Mouse (Mus musculus) midbrain, embryonic 11.5 days (tissue): ENCODE measurements at regions not wholly inside any gene's neighbourhood (a gene's known extent, or its start where the extent isn't known, plus 50 kb on each side); places are given as distances from the start of the nearest gene placed in this dataset.

ENCODE experiments used
- ATAC-seq: fragments of 200-750 bp; cut with Nextera tagmentation; 2 replicates; pipeline ENCODE4 v1.8.0; 2017; ENCODE audit warnings: moderate TSS enrichment, moderate library complexity; ENCODE audit not compliant: low FRiP score
- DNase-seq: peaks from one replicate; pipeline ENCODE4 v3.0.0; 2015; ENCODE audit warnings: low spot score; ENCODE audit errors: missing footprints
- H3K27ac ChIP-seq: fragments of 300-500 bp; sonication (generic); 2 replicates; pipeline ENCODE4 v1.5.1; 2014; ENCODE audit warnings: low read depth, low read length
- H3K27me3 ChIP-seq: fragments of 300-500 bp; sonication (generic); 2 replicates; pipeline ENCODE4 v1.6.1; 2014; ENCODE audit warnings: mild to moderate bottlenecking, low read length, moderate library complexity, mixed read lengths; ENCODE audit not compliant: control insufficient read depth, insufficient read depth
- H3K36me3 ChIP-seq: fragments of 300-500 bp; sonication (generic); 2 replicates; pipeline ENCODE4 v1.6.1; 2014; ENCODE audit warnings: mild to moderate bottlenecking, low read length, moderate library complexity, mixed read lengths; ENCODE audit not compliant: control insufficient read depth, insufficient read depth
- H3K4me1 ChIP-seq: fragments of 300-500 bp; sonication (generic); 2 replicates; pipeline ENCODE4 v1.6.1; 2014; ENCODE audit warnings: low read length; ENCODE audit not compliant: control insufficient read depth, insufficient read depth
- H3K4me2 ChIP-seq: fragments of 300-500 bp; sonication (generic); 2 replicates; pipeline ENCODE4 v1.6.1; 2014; ENCODE audit warnings: mild to moderate bottlenecking, moderate library complexity
- H3K4me3 ChIP-seq: fragments of 300-500 bp; sonication (generic); 2 replicates; pipeline ENCODE4 v1.5.1; 2014; ENCODE audit warnings: low read depth, low read length
- H3K9ac ChIP-seq: fragments of 300-500 bp; sonication (generic); 2 replicates; pipeline ENCODE4 v1.6.1; 2014; ENCODE audit warnings: low read length
- H3K9me3 ChIP-seq: fragments of 300-500 bp; sonication (generic); 2 replicates; pipeline ENCODE4 v1.6.1; 2016; ENCODE audit warnings: low read length; ENCODE audit not compliant: control insufficient read depth
- WGBS: fragments of 180-500 bp; shearing (Covaris S2); extraction: QIAGEN DNeasy Blood & Tissue Kit; methylation state at CpG from one replicate; pipeline ENCODE4 v1.1.7; 2014; 5-methylcytosine and 5-hydroxymethylcytosine counted together

DNA sequence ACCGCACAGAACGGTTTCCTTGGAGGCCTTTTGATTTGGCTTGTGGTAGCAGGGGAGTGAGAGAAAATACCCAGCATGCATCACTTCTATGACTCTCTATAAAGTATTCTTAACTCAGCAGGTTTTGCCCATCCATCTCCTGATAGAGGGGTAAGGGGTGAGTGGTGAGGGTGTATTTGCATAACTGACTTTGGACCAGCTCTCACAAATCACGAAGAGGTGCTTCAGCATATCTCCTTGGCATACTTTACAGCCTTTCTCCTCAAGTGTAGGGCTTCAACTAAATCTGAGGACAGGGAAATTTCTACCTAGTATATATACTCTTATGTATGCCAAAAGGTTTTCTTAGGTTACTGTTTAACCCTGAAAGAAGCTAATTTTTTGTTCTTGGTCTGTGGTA, 273.4 kb downstream of the Tdrd3 start:
- 90% methylated on average over 3 of the region's 3 CpGs for WGBS
- H3K4me1 ChIP-seq: no peaks in the 10 kb centered on the region
- no peak overlapping the region for H3K4me3 ChIP-seq
- no peaks in the 10 kb centered on the region for H3K36me3 ChIP-seq
- no peak overlapping the region for H3K27ac ChIP-seq
- H3K4me2 ChIP-seq: no peak overlapping the region
- H3K27me3 ChIP-seq: no peaks in the 10 kb centered on the region
- DNase-seq (no peak), ATAC-seq (no peak)
- H3K9me3 ChIP-seq: no peaks in the 10 kb centered on the region
- H3K9ac ChIP-seq: no peak overlapping the region

DNA sequence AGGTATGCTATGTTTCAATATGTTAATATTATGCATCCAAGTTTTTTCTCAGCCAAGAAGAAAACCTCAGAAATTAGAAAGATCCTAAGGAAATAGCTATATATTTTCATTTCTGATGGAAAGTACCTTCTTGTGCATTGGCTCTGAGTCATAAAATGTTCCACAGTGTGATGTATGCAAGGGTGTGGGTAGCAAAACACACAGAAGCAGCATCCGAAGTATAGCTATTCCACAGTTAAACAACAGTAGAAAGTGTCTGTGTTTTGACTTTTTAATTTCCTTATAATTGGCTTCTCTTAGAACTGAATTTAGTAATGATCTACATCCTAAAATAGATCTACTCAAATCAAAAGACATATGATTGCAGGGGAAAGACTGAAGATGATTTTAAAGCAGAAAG, 320.0 kb downstream of the Tdrd3 start:
- Histone ChIP-seq H3K9ac (no peak overlapping the region), H3K27ac (no peak overlapping the region), H3K4me1 (no peaks in the 10 kb centered on the region), H3K4me2 (no peak overlapping the region), H3K9me3 (no peaks in the 10 kb centered on the region), H3K4me3 (no peak overlapping the region), H3K27me3 (no peaks in the 10 kb centered on the region), H3K36me3 (no peaks in the 10 kb centered on the region)
- ATAC-seq (no peak), DNase-seq (no peak)
- WGBS: 92% methylated on average over 1 of the region's 1 CpGs

- DNase-seq: peak; percentile 78
- H3K4me1 ChIP-seq: 0 out of 2 replicates have a peak, but pooled peaks cover 2% of the 10 kb centered on the region
- peak; percentile 34 for ATAC-seq
- H3K9ac ChIP-seq: no peak overlapping the region
- H3K4me2 ChIP-seq: no peak overlapping the region
- H3K4me3 ChIP-seq: no peak overlapping the region
- no peaks in the 10 kb centered on the region for H3K9me3 ChIP-seq
- WGBS: 52% methylated on average over 8 of the region's 8 CpGs
- H3K36me3 ChIP-seq: no peaks in the 10 kb centered on the region
- H3K27ac ChIP-seq: no peak overlapping the region
- no peaks in the 10 kb centered on the region for H3K27me3 ChIP-seq
Measured at GRCm38 (mm10) chr14:87745524-87745923, 329.1 kb downstream of the Tdrd3 start.

DNA sequence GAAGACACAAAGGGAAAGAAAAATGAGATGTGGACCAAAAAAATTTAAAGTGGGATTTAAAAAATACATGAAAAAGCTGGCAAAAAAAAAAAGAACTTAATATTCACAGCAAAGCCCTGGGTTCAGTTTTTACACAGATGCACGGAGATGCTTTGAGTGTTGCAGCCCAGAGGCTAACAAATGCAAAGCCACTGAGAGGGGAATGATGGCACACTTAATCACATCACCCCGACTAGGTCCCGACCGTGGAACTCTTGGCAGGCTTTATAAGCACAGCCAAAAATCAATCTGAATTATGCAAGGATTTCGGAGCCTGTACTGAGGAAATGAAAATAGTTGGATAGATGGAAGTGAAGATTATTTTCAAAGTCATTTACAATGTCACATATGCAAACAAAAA, 329.6 kb downstream of the Tdrd3 start:
- Histone ChIP-seq H3K27ac (no peak overlapping the region), H3K4me3 (no peak overlapping the region), H3K9ac (no peak overlapping the region), H3K4me1 (0 out of 2 replicates have a peak, but pooled peaks cover 2% of the 10 kb centered on the region), H3K36me3 (no peaks in the 10 kb centered on the region), H3K4me2 (no peak overlapping the region), H3K9me3 (no peaks in the 10 kb centered on the region), H3K27me3 (no peaks in the 10 kb centered on the region)
- ATAC-seq: peak; percentile 49; the same call in 1 of the 2 replicates
- no peak for DNase-seq
- WGBS: 43% methylated on average over 5 of the region's 5 CpGs

DNA sequence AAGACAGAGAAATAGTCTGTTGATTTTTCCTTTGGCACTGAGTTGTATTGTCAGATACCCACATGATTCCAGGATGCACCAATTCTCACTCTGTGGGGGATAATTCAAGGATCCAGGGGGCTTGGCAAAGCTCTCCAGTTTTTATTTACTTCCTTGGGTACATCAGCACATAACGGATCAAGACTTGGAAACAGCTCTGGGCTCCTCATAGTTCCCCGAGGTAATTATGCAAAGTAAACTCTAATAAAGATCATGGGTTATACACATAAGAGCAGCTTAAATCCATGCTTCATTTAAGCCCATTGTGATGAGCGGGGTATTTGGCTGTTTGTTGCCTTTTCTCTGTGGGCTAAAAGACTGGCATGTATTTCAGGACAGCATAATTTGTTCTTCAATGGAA, 332.6 kb downstream of the Tdrd3 start:
- Histone ChIP-seq H3K4me2 (no peak overlapping the region), H3K36me3 (no peaks in the 10 kb centered on the region), H3K27me3 (no peaks in the 10 kb centered on the region), H3K9me3 (no peaks in the 10 kb centered on the region), H3K4me1 (0 out of 2 replicates have a peak, but pooled peaks cover 2% of the 10 kb centered on the region), H3K27ac (no peak overlapping the region), H3K4me3 (no peak overlapping the region), H3K9ac (no peak overlapping the region)
- peak; percentile 53; the same call in 1 of the 2 replicates for ATAC-seq
- 36% methylated on average over 3 of the region's 3 CpGs for WGBS
- no peak for DNase-seq

DNA sequence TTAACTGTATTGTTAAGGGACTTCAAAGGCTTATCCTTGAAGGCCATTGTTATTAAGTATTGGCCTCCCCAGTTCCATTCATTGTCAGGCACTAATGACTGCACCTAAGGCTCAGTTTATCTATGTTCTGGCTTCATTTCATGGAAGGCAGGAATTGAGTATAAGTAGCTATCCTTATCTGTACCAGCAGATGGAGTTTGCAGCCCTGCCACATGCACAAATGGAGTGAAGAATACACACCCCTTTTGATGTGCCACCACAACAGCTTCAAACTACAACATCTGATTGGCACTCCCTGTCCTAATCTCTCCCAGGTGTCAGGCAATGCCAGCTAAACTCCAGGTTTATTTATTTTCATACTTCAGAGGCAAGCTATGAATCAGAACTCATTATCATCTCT, 333.3 kb downstream of the Tdrd3 start:
- ATAC-seq (no peak), DNase-seq (no peak)
- Histone ChIP-seq H3K4me2 (no peak overlapping the region), H3K27me3 (no peaks in the 10 kb centered on the region), H3K36me3 (no peaks in the 10 kb centered on the region), H3K9me3 (no peaks in the 10 kb centered on the region), H3K4me1 (0 out of 2 replicates have a peak, but pooled peaks cover 2% of the 10 kb centered on the region), H3K9ac (no peak overlapping the region), H3K4me3 (no peak overlapping the region), H3K27ac (no peak overlapping the region)

DNA sequence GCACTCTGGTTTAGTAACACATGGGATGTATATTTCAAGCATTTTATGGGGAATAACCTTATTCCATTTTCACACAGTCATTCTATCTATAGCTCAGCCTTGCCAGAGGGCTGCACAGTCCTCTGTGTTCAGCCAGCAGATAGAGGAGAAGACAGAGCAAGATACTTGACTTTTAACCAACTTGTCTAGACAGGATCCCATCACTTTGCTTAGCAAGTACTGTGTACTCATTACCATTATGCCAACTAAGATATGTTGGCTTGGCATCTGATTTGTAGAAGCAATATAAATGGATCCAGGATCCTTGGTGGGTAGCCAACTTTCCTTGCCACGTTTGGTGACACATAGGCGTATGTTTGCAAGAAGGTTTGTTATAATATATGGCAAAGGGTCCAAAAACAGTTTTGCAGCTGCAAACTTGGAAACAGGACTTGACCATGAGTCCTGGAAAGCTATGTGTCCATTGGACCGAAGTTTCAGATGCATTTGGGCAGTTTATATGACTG, 334.3 kb downstream of the Tdrd3 start:
- H3K27ac ChIP-seq: no peak overlapping the region
- no peaks in the 10 kb centered on the region for H3K27me3 ChIP-seq
- H3K9ac ChIP-seq: no peak overlapping the region
- H3K36me3 ChIP-seq: no peaks in the 10 kb centered on the region
- H3K9me3 ChIP-seq: no peaks in the 10 kb centered on the region
- 83% methylated on average over 3 of the region's 3 CpGs for WGBS
- H3K4me1 ChIP-seq: no peaks in the 10 kb centered on the region
- no peak for DNase-seq
- no peak overlapping the region for H3K4me3 ChIP-seq
- no peak overlapping the region for H3K4me2 ChIP-seq
- ATAC-seq: no peak

GRCm38 (mm10) chr14:87754744-87755143, 338.3 kb downstream of the Tdrd3 start:
- no peaks in the 10 kb centered on the region for H3K4me1 ChIP-seq
- DNase-seq (no peak), ATAC-seq (peak; percentile 64; the same call in 1 of the 2 replicates)
- H3K27ac ChIP-seq: no peak overlapping the region
- whole genome bisulfite sequencing: 64% methylated on average over 4 of the region's 4 CpGs
- no peak overlapping the region for H3K9ac ChIP-seq
- no peaks in the 10 kb centered on the region for H3K27me3 ChIP-seq
- no peak overlapping the region for H3K4me3 ChIP-seq
- H3K36me3 ChIP-seq: no peaks in the 10 kb centered on the region
- H3K4me2 ChIP-seq: no peak overlapping the region
- no peaks in the 10 kb centered on the region for H3K9me3 ChIP-seq

GRCm38 (mm10) chr14:87775332-87775890, 359.0 kb downstream of the Tdrd3 start:
- H3K36me3 ChIP-seq: no peaks in the 10 kb centered on the region
- no peaks in the 10 kb centered on the region for H3K27me3 ChIP-seq
- H3K4me3 ChIP-seq: no peak overlapping the region
- DNase-seq (no peak), ATAC-seq (peak; percentile 87)
- H3K4me2 ChIP-seq: no peak overlapping the region
- H3K4me1 ChIP-seq: 0 out of 2 replicates have a peak, but pooled peaks cover 5% of the 10 kb centered on the region
- no peaks in the 10 kb centered on the region for H3K9me3 ChIP-seq
- H3K9ac ChIP-seq: no peak overlapping the region
- H3K27ac ChIP-seq: no peak overlapping the region
